Mouse (Mus musculus) neural tube, embryonic 15.5 days (tissue): ENCODE data around the gene Pola2. TPM values are rescaled to one million over a fixed set of nuclear protein-coding genes. Genes with fewer than 3 reads are reported as not detected.

Experiments
- ATAC-seq: fragments of 200-750 bp; cut with Nextera tagmentation; 2 replicates; pipeline ENCODE4 v1.8.0; 2017; ENCODE audit warnings: mild to moderate bottlenecking, moderate TSS enrichment, moderate library complexity; ENCODE audit not compliant: low FRiP score
- H3K27ac ChIP-seq: fragments of 300-500 bp; sonication (generic); replicated peaks from 2 replicates; pipeline ENCODE4 v1.5.1; 2015; ENCODE audit warnings: mild to moderate bottlenecking, inconsistent platforms
- H3K27me3 ChIP-seq: fragments of 300-500 bp; sonication (generic); replicated peaks from 2 replicates; pipeline ENCODE4 v1.6.1; 2015; ENCODE audit warnings: inconsistent platforms
- H3K36me3 ChIP-seq: fragments of 300-500 bp; sonication (generic); 2 replicates; pipeline ENCODE4 v1.6.1; 2015; ENCODE audit warnings: inconsistent platforms
- H3K4me1 ChIP-seq: fragments of 300-500 bp; sonication (generic); 2 replicates; pipeline ENCODE4 v1.6.1; 2015; ENCODE audit warnings: inconsistent platforms
- H3K4me2 ChIP-seq: fragments of 300-500 bp; sonication (generic); 2 replicates; pipeline ENCODE4 v1.6.1; 2015; ENCODE audit warnings: inconsistent platforms, mild to moderate bottlenecking, moderate library complexity
- H3K4me3 ChIP-seq: fragments of 300-500 bp; sonication (generic); replicated peaks from 2 replicates; pipeline ENCODE4 v1.5.1; 2015; ENCODE audit warnings: mild to moderate bottlenecking, inconsistent platforms
- H3K9ac ChIP-seq: fragments of 300-500 bp; sonication (generic); replicated peaks from 2 replicates; pipeline ENCODE4 v1.6.1; 2015; ENCODE audit warnings: mild to moderate bottlenecking, inconsistent platforms
- H3K9me3 ChIP-seq: fragments of 300-500 bp; sonication (generic); replicated peaks from 2 replicates; pipeline ENCODE4 v1.6.1; 2016; ENCODE audit warnings: inconsistent platforms
- WGBS: fragments of 180-500 bp; shearing (Covaris S2); methylation state at CpG from one replicate; pipeline ENCODE4 v1.1.7; 2015; ENCODE audit warnings: mixed read lengths; 5-methylcytosine and 5-hydroxymethylcytosine counted together
- polyA plus RNA-seq: library from polyadenylated mRNA; unstranded; fragments of >200 nt; fragmentation: Nextera tagmentation; extraction: Ambion mirVana; gene quantifications from 2 replicates; pipeline ENCODE4 v1.2.1, GENCODE M21; 2015

Pola2 gene
- 19.9 and 34.3 TPM in 2 replicates for polyA plus RNA-seq

- WGBS, result under 1% methylated on average over 50 of the region's 50 CpGs
- Histone ChIP-seq H3K27ac (peak within 1 kb of the TSS; percentile 69), H3K36me3 (no peaks in the 10 kb centered on the region), H3K9me3 (no peaks in the 10 kb centered on the region), H3K4me3 (peak within 1 kb of the TSS; percentile 75), H3K9ac (peak within 1 kb of the TSS; percentile 74), H3K27me3 (no peaks in the 10 kb centered on the region), H3K4me2 (peak within 1 kb of the TSS; percentile 98), H3K4me1 (peaks cover 24% of the 10 kb centered on the region)
- ATAC-seq, result peak; percentile 93
These were observed at the start of gene Pola2 for GRCm38 (mm10) chr19:5963883-5964562. Pola2 (minus strand) TSS chr19:5964202.

- no peaks in the 10 kb centered on the region for H3K36me3 ChIP-seq
- peaks cover 20% of the 10 kb centered on the region for H3K4me1 ChIP-seq
- H3K27ac ChIP-seq, result no peak overlapping the region
- no peak overlapping the region for H3K4me3 ChIP-seq
- no peaks in the 10 kb centered on the region for H3K9me3 ChIP-seq
- WGBS, result 91% methylated on average over 10 of the region's 10 CpGs
- no peak overlapping the region for H3K4me2 ChIP-seq
- H3K27me3 ChIP-seq, result peaks cover 29% of the 10 kb centered on the region
- H3K9ac ChIP-seq, result no peak overlapping the region
- ATAC-seq, result no peak
These were observed 49.7 kb upstream of the Pola2 start for GRCm38 (mm10) chr19:6013691-6014090.

- Histone ChIP-seq H3K27me3 (peaks cover 7% of the 10 kb centered on the region), H3K36me3 (no peaks in the 10 kb centered on the region), H3K4me3 (no peak overlapping the region), H3K4me1 (no peaks in the 10 kb centered on the region), H3K9ac (no peak overlapping the region), H3K4me2 (no peak overlapping the region), H3K27ac (no peak overlapping the region), H3K9me3 (no peaks in the 10 kb centered on the region)
- ATAC-seq, result no peak
- 74% methylated on average over 8 of the region's 8 CpGs for WGBS
These were observed 45.1 kb upstream of the Pola2 start for GRCm38 (mm10) chr19:6009137-6009536.

GRCm38 (mm10) chr19:6007013-6007412 lies 43.0 kb upstream of the Pola2 start:
- ATAC-seq, result no peak
- no peak overlapping the region for H3K4me2 ChIP-seq
- H3K9ac ChIP-seq, result no peak overlapping the region
- no peaks in the 10 kb centered on the region for H3K9me3 ChIP-seq
- no peaks in the 10 kb centered on the region for H3K27me3 ChIP-seq
- WGBS, result 77% methylated on average over 13 of the region's 13 CpGs
- no peak overlapping the region for H3K27ac ChIP-seq
- H3K4me3 ChIP-seq, result no peak overlapping the region
- H3K4me1 ChIP-seq, result no peaks in the 10 kb centered on the region
- no peaks in the 10 kb centered on the region for H3K36me3 ChIP-seq

- H3K27me3 ChIP-seq, result no peaks in the 10 kb centered on the region
- no peak for ATAC-seq
- H3K4me1 ChIP-seq, result no peaks in the 10 kb centered on the region
- no peak overlapping the region for H3K4me3 ChIP-seq
- no peak overlapping the region for H3K4me2 ChIP-seq
- no peaks in the 10 kb centered on the region for H3K36me3 ChIP-seq
- no peaks in the 10 kb centered on the region for H3K9me3 ChIP-seq
- 64% methylated on average over 11 of the region's 11 CpGs for WGBS
- H3K9ac ChIP-seq, result no peak overlapping the region
- no peak overlapping the region for H3K27ac ChIP-seq
These were observed 41.5 kb upstream of the Pola2 start for GRCm38 (mm10) chr19:6005541-6005940.

GRCm38 (mm10) chr19:5999969-6000368 lies 36.0 kb upstream of the Pola2 start:
- Histone ChIP-seq H3K9ac (no peak overlapping the region), H3K4me2 (no peak overlapping the region), H3K4me3 (no peak overlapping the region), H3K27ac (no peak overlapping the region), H3K9me3 (no peaks in the 10 kb centered on the region), H3K36me3 (no peaks in the 10 kb centered on the region), H3K27me3 (no peaks in the 10 kb centered on the region), H3K4me1 (no peaks in the 10 kb centered on the region)
- WGBS, result 83% methylated on average over 5 of the region's 5 CpGs
- no peak for ATAC-seq

- Histone ChIP-seq H3K27me3 (no peaks in the 10 kb centered on the region), H3K4me2 (no peak overlapping the region), H3K9me3 (no peaks in the 10 kb centered on the region), H3K36me3 (no peaks in the 10 kb centered on the region), H3K27ac (no peak overlapping the region), H3K4me1 (no peaks in the 10 kb centered on the region), H3K4me3 (no peak overlapping the region), H3K9ac (no peak overlapping the region)
- WGBS, result 90% methylated on average over 3 of the region's 3 CpGs
- ATAC-seq, result no peak
These were observed 34.2 kb upstream of the Pola2 start for GRCm38 (mm10) chr19:5998180-5998579.

GRCm38 (mm10) chr19:5994711-5995110 lies 30.7 kb upstream of the Pola2 start:
- H3K4me1 ChIP-seq, result 0 out of 2 replicates have a peak, but pooled peaks cover 1% of the 10 kb centered on the region
- H3K36me3 ChIP-seq, result no peaks in the 10 kb centered on the region
- ATAC-seq, result no peak
- no peaks in the 10 kb centered on the region for H3K27me3 ChIP-seq
- no peak overlapping the region for H3K9ac ChIP-seq
- no peak overlapping the region for H3K4me2 ChIP-seq
- WGBS, result 84% methylated on average over 14 of the region's 14 CpGs
- no peak overlapping the region for H3K4me3 ChIP-seq
- no peaks in the 10 kb centered on the region for H3K9me3 ChIP-seq
- no peak overlapping the region for H3K27ac ChIP-seq

- Histone ChIP-seq H3K36me3 (no peaks in the 10 kb centered on the region), H3K4me1 (peaks cover 16% of the 10 kb centered on the region), H3K9me3 (no peaks in the 10 kb centered on the region), H3K27me3 (no peaks in the 10 kb centered on the region), H3K4me2 (no peak overlapping the region), H3K9ac (no peak overlapping the region), H3K4me3 (no peak overlapping the region), H3K27ac (no peak overlapping the region)
- no peak for ATAC-seq
- WGBS, result 86% methylated on average over 7 of the region's 7 CpGs
These were observed 28.0 kb upstream of the Pola2 start for GRCm38 (mm10) chr19:5992012-5992411.

- no peaks in the 10 kb centered on the region for H3K27me3 ChIP-seq
- no peaks in the 10 kb centered on the region for H3K9me3 ChIP-seq
- no peak overlapping the region for H3K4me2 ChIP-seq
- WGBS, result 88% methylated on average over 7 of the region's 7 CpGs
- no peak overlapping the region for H3K4me3 ChIP-seq
- no peak overlapping the region for H3K27ac ChIP-seq
- H3K4me1 ChIP-seq, result peaks cover 16% of the 10 kb centered on the region
- no peak overlapping the region for H3K9ac ChIP-seq
- H3K36me3 ChIP-seq, result no peaks in the 10 kb centered on the region
- no peak for ATAC-seq
These were observed 27.5 kb upstream of the Pola2 start for GRCm38 (mm10) chr19:5991467-5991866.

GRCm38 (mm10) chr19:5990921-5991320 lies 26.9 kb upstream of the Pola2 start:
- Histone ChIP-seq H3K36me3 (no peaks in the 10 kb centered on the region), H3K4me1 (peaks cover 16% of the 10 kb centered on the region), H3K27me3 (no peaks in the 10 kb centered on the region), H3K9ac (no peak overlapping the region), H3K9me3 (no peaks in the 10 kb centered on the region), H3K4me3 (no peak overlapping the region), H3K27ac (no peak overlapping the region), H3K4me2 (no peak overlapping the region)
- WGBS, result 37% methylated on average over 1 of the region's 1 CpGs
- no peak for ATAC-seq

- Histone ChIP-seq H3K36me3 (no peaks in the 10 kb centered on the region), H3K4me2 (no peak overlapping the region), H3K9ac (no peak overlapping the region), H3K9me3 (no peaks in the 10 kb centered on the region), H3K27ac (no peak overlapping the region), H3K4me3 (no peak overlapping the region), H3K27me3 (no peaks in the 10 kb centered on the region), H3K4me1 (peaks cover 16% of the 10 kb centered on the region)
- 89% methylated on average over 12 of the region's 12 CpGs for WGBS
- ATAC-seq, result no peak
These were observed 26.0 kb upstream of the Pola2 start for GRCm38 (mm10) chr19:5990033-5990432.
